ENCODE assay signal across 18 mouse cellular contexts in the genomic region with DNA sequence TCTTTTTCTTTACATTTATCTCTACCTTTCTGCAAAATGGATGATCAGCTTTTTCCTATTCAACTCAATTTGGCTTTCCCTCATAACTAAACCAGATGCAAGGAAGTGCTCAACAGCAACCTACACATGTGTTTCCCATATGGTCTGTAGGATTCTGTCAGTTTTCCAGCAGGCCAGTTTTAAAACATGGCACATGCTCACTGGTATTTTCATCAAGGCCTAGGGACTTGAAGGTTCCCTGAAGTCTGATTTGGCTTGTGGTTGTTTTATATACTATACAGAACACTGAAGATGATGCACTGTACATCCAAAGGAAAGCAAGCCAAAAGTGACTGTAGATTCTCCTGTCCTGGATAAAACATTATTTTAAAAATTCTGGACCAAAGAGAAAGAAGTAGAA.
DNase-seq lines count a peak whose midpoint lies in the region; ATAC-seq and TF ChIP-seq lines count a peak whose summit lies in the region.
"Had no signal": no experiment of that assay in that cellular context is flagged by ENCODE, and none has a peak within 500 bp of the region (broad histone marks: within the 10 kb centered on the region; RNA-seq: fewer than 3 reads in every experiment).

No protein-coding gene starts in this region.

- DNase-seq in limb, embryonic 10.5 days (ENCODE audit: low spot score) = no peak
- DNase-seq in embryo, embryonic 11 days = peak; percentile 41
- DNase-seq in forelimb bud, embryonic 11.5 days (ENCODE audit: low read depth, low spot score) = peak; percentile 76
- peak; percentile 78 for DNase-seq in telencephalon, adult 2 months (ENCODE audit: low read depth, low spot score)
- DNase-seq in cerebellum, adult 2 months = no peak
- DNase-seq in T-cell, adult 2 months (ENCODE audit: low spot score) = no peak
- DNase-seq: cerebellum, adult 11-12 months; heart, postnatal 10 days; kidney, adult 18-20 months; kidney, postnatal 14 days; lung, adult 2 months; lung, postnatal 4 days had no signal

- peak overlapping the region; percentile 76; the same call in 1 of the 2 replicates for H3K27ac ChIP-seq in limb, embryonic 12.5 days
- no peak overlapping the region; the same call in 1 of the 2 replicates for H3K27ac ChIP-seq in limb, embryonic 10.5 days
- H3K27ac ChIP-seq in cerebellum, adult 2 months (ENCODE audit: insufficient read depth, low read length) = no peak overlapping the region
- H3K27ac ChIP-seq: hindbrain, embryonic 15.5 days; midbrain, embryonic 12.5 days had no signal

- no peak for TF ChIP-seq POLR2A in cerebellum, adult 2 months (IDR thresholded peaks at IDR 0.05; ENCODE audit: borderline replicate concordance, insufficient read depth, low read length)

- no peak overlapping the region for H3K4me3 ChIP-seq in limb, embryonic 12.5 days (replicated peaks)
- no peak overlapping the region for H3K4me3 ChIP-seq in limb, embryonic 10.5 days
- no peak overlapping the region for H3K4me3 ChIP-seq in cerebellum, adult 2 months (replicated peaks; ENCODE audit: insufficient read depth, low read depth, low read length)
- H3K4me3 ChIP-seq: hindbrain, embryonic 15.5 days; midbrain, embryonic 12.5 days; myocyte had no signal

- no peak for ATAC-seq in limb, embryonic 12.5 days (ENCODE audit: insufficient number of reproducible peaks, insufficient read depth, low FRiP score, low TSS enrichment, low read depth)
- ATAC-seq: activated CD4-positive, CD25-positive, alpha-beta regulatory T cell, adult 4 months had no signal

- TF ChIP-seq CTCF in cerebellum, adult 2 months (IDR thresholded peaks at IDR 0.05; ENCODE audit: borderline replicate concordance, insufficient read depth, low read depth, low read length) = no peak

- no peak overlapping the region for H3K4me2 ChIP-seq in limb, embryonic 12.5 days
- H3K4me2 ChIP-seq: hindbrain, embryonic 15.5 days; midbrain, embryonic 12.5 days had no signal

- no peaks in the 10 kb centered on the region; the same call in 1 of the 2 replicates for H3K9me3 ChIP-seq in limb, embryonic 12.5 days
- H3K9me3 ChIP-seq in limb, embryonic 10.5 days (replicated peaks) = no peaks in the 10 kb centered on the region
- H3K9me3 ChIP-seq: hindbrain, embryonic 15.5 days; midbrain, embryonic 12.5 days had no signal

- H3K36me3 ChIP-seq in limb, embryonic 12.5 days = no peaks in the 10 kb centered on the region
- no peaks in the 10 kb centered on the region for H3K36me3 ChIP-seq in limb, embryonic 10.5 days
- H3K36me3 ChIP-seq: hindbrain, embryonic 15.5 days; midbrain, embryonic 12.5 days had no signal

- H3K27me3 ChIP-seq in limb, embryonic 12.5 days = no peaks in the 10 kb centered on the region
- no peaks in the 10 kb centered on the region for H3K27me3 ChIP-seq in limb, embryonic 10.5 days (ENCODE audit: low read depth, poor library complexity, severe bottlenecking)
- no peaks in the 10 kb centered on the region for H3K27me3 ChIP-seq in cerebellum, adult 2 months (ENCODE audit: control insufficient read depth, insufficient read depth, low read length)
- H3K27me3 ChIP-seq: CH12.LX; hindbrain, embryonic 15.5 days; midbrain, embryonic 12.5 days had no signal

- H3K9ac ChIP-seq in limb, embryonic 12.5 days (replicated peaks) = no peak overlapping the region
- H3K9ac ChIP-seq: hindbrain, embryonic 15.5 days; midbrain, embryonic 12.5 days had no signal

- H3K4me1 ChIP-seq in limb, embryonic 12.5 days (replicated peaks) = peaks cover 4% of the 10 kb centered on the region
- 0 out of 2 replicates have a peak, but pooled peaks cover 2% of the 10 kb centered on the region for H3K4me1 ChIP-seq in limb, embryonic 10.5 days
- no peaks in the 10 kb centered on the region for H3K4me1 ChIP-seq in cerebellum, adult 2 months (ENCODE audit: control insufficient read depth, insufficient read depth, low read length)
- H3K4me1 ChIP-seq: hindbrain, embryonic 15.5 days; midbrain, embryonic 12.5 days had no signal

Comparison
In these comparisons a context has a peak if more than half of its experiments do, and no peak if none do; other contexts are left out.
1. DNase-seq: peak in embryo, embryonic 11 days (single experiment), forelimb bud, embryonic 11.5 days (single experiment) and telencephalon, adult 2 months (single experiment); none in limb, embryonic 10.5 days (single experiment), cerebellum, adult 2 months (0 of 2) and T-cell, adult 2 months (single experiment).